Mouse (Mus musculus) ES-E14 (cell line): ENCODE measurements around the gene 7530416G11Rik.

ENCODE experiments used
- CHD2 ChIP-seq: IDR thresholded peaks from 2 replicates; pipeline ENCODE4 v1.6.1; 2014; ENCODE audit warnings: mild to moderate bottlenecking, low read depth, low read length, inconsistent platforms
- HCFC1 ChIP-seq: IDR thresholded peaks from 2 replicates; pipeline ENCODE4 v1.6.1; 2012; ENCODE audit warnings: low read length, inconsistent platforms, borderline replicate concordance; ENCODE audit not compliant: insufficient read depth
- MAFK ChIP-seq: IDR thresholded peaks from 2 replicates; pipeline ENCODE4 v1.6.1; 2014; ENCODE audit warnings: mild to moderate bottlenecking, low read depth, low read length, inconsistent platforms; ENCODE audit not compliant: insufficient read depth
- ZC3H11A ChIP-seq: IDR thresholded peaks from 2 replicates; pipeline ENCODE4 v1.6.1; 2012; ENCODE audit warnings: low read depth, mild to moderate bottlenecking, inconsistent platforms, low read length, borderline replicate concordance

DNA sequence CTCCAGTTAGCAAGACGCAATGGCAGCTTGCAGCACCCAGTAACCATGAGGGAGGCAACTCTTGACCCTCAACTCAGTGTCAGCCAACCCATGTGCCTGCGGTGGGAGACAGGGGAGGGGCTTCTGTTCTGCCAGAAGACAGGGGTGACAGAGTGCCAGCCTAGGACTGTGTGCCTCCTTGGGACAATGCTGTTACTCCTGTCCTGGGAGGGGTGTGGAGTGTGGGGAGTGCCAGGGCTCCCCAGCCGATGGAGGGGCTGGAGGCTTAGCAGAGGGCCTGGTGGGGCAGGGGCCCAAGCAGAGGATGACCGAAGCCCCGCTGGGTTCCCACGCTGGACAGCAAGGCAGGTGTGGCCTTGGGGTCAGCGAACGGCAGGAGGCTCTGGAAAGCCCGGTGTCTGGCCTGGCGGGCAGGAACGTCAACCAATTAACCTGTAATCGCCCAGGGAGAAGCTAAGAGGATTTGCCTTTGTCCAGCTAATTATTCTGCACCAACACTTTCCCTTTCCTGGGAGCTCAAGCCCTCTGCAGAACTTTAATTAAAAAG is 21.4 kb upstream of the 7530416G11Rik start:
- no peak for TF ChIP-seq MAFK
- TF ChIP-seq HCFC1: no peak
- no peak for TF ChIP-seq CHD2
- no peak for TF ChIP-seq ZC3H11A
